Mouse (Mus musculus) cerebellum, adult 11-12 months (tissue): ENCODE measurements at regions not wholly inside any gene's neighbourhood (a gene's known extent, or its start where the extent isn't known, plus 50 kb on each side); places are given as distances from the start of the nearest gene placed in this dataset.

ENCODE experiments used
- DNase-seq: peaks from one replicate; pipeline ENCODE4 v3.0.0; 2022

- peak; percentile 75 for DNase-seq
These were observed 232.4 kb downstream of the Maf start for GRCm38 (mm10) chr8:115475156-115475555.

GRCm38 (mm10) chr8:115473974-115474373, 233.6 kb downstream of the Maf start:
- no peak for DNase-seq

- DNase-seq, result no peak
These were observed 241.0 kb downstream of the Maf start for GRCm38 (mm10) chr8:115466553-115466952.

- no peak for DNase-seq
These were observed 241.5 kb downstream of the Maf start for GRCm38 (mm10) chr8:115466122-115466521.

- DNase-seq, result no peak
These were observed 244.9 kb downstream of the Maf start for GRCm38 (mm10) chr8:115462657-115463056.

- no peak for DNase-seq
These were observed 249.5 kb downstream of the Maf start for GRCm38 (mm10) chr8:115458119-115458518.

GRCm38 (mm10) chr8:115450789-115451188, 256.8 kb downstream of the Maf start:
- no peak for DNase-seq

GRCm38 (mm10) chr8:115448367-115448766, 259.2 kb downstream of the Maf start:
- DNase-seq, result no peak

GRCm38 (mm10) chr8:115444519-115444918, 263.1 kb downstream of the Maf start:
- DNase-seq, result no peak

- DNase-seq, result no peak
These were observed 265.5 kb downstream of the Maf start for GRCm38 (mm10) chr8:115441943-115442550.

- no peak for DNase-seq
These were observed 266.3 kb downstream of the Maf start for GRCm38 (mm10) chr8:115441323-115441722.

- peak; percentile 66 for DNase-seq
These were observed 267.4 kb downstream of the Maf start for GRCm38 (mm10) chr8:115440151-115440550.

- peak; percentile 55 for DNase-seq
These were observed 268.1 kb downstream of the Maf start for GRCm38 (mm10) chr8:115439512-115439911.

- DNase-seq, result peak; percentile 66
These were observed 269.6 kb downstream of the Maf start for GRCm38 (mm10) chr8:115437956-115438355.

- no peak for DNase-seq
These were observed 271.3 kb downstream of the Maf start for GRCm38 (mm10) chr8:115436356-115436721.

- no peak for DNase-seq
These were observed 271.8 kb downstream of the Maf start for GRCm38 (mm10) chr8:115435720-115436355.

- DNase-seq, result peak; percentile 94
These were observed 275.1 kb downstream of the Maf start for GRCm38 (mm10) chr8:115432396-115433040.

- no peak for DNase-seq
These were observed 276.8 kb downstream of the Maf start for GRCm38 (mm10) chr8:115430793-115431192.

GRCm38 (mm10) chr8:115429291-115429883, 278.2 kb downstream of the Maf start:
- no peak for DNase-seq

- DNase-seq, result peak; percentile 46
These were observed 278.9 kb downstream of the Maf start for GRCm38 (mm10) chr8:115428528-115429290.

GRCm38 (mm10) chr8:115428022-115428421, 279.6 kb downstream of the Maf start:
- DNase-seq, result no peak

- DNase-seq, result no peak
These were observed 280.1 kb downstream of the Maf start for GRCm38 (mm10) chr8:115427490-115427889.

- DNase-seq, result no peak
These were observed 281.1 kb downstream of the Maf start for GRCm38 (mm10) chr8:115426543-115426942.
